Mouse (Mus musculus) neural tube, embryonic 15.5 days (tissue): ENCODE results near the gene Tktl1. TPM values are rescaled to one million over a fixed set of nuclear protein-coding genes. Genes with fewer than 3 reads are reported as not detected.
A peak's percentile ranks its signal among the peaks of the same experiment; 100 is the strongest.
"Not testable (repeated sequence)": the region's sequence is repeated elsewhere in the genome, so short reads cannot be mapped to it uniquely, and the experiment has no call there.

Experiments used
- ATAC-seq: fragments of 200-750 bp; cut with Nextera tagmentation; 2 replicates; pipeline ENCODE4 v1.8.0; 2017; ENCODE audit warnings: mild to moderate bottlenecking, moderate TSS enrichment, moderate library complexity; ENCODE audit not compliant: low FRiP score
- H3K27ac ChIP-seq: fragments of 300-500 bp; sonication (generic); replicated peaks from 2 replicates; pipeline ENCODE4 v1.5.1; 2015; ENCODE audit warnings: mild to moderate bottlenecking, inconsistent platforms
- H3K27me3 ChIP-seq: fragments of 300-500 bp; sonication (generic); replicated peaks from 2 replicates; pipeline ENCODE4 v1.6.1; 2015; ENCODE audit warnings: inconsistent platforms
- H3K36me3 ChIP-seq: fragments of 300-500 bp; sonication (generic); 2 replicates; pipeline ENCODE4 v1.6.1; 2015; ENCODE audit warnings: inconsistent platforms
- H3K4me1 ChIP-seq: fragments of 300-500 bp; sonication (generic); 2 replicates; pipeline ENCODE4 v1.6.1; 2015; ENCODE audit warnings: inconsistent platforms
- H3K4me2 ChIP-seq: fragments of 300-500 bp; sonication (generic); 2 replicates; pipeline ENCODE4 v1.6.1; 2015; ENCODE audit warnings: inconsistent platforms, mild to moderate bottlenecking, moderate library complexity
- H3K4me3 ChIP-seq: fragments of 300-500 bp; sonication (generic); replicated peaks from 2 replicates; pipeline ENCODE4 v1.5.1; 2015; ENCODE audit warnings: mild to moderate bottlenecking, inconsistent platforms
- H3K9ac ChIP-seq: fragments of 300-500 bp; sonication (generic); replicated peaks from 2 replicates; pipeline ENCODE4 v1.6.1; 2015; ENCODE audit warnings: mild to moderate bottlenecking, inconsistent platforms
- H3K9me3 ChIP-seq: fragments of 300-500 bp; sonication (generic); replicated peaks from 2 replicates; pipeline ENCODE4 v1.6.1; 2016; ENCODE audit warnings: inconsistent platforms
- WGBS: fragments of 180-500 bp; shearing (Covaris S2); methylation state at CpG from one replicate; pipeline ENCODE4 v1.1.7; 2015; ENCODE audit warnings: mixed read lengths; 5-methylcytosine and 5-hydroxymethylcytosine counted together
- polyA plus RNA-seq: library from polyadenylated mRNA; unstranded; fragments of >200 nt; fragmentation: Nextera tagmentation; extraction: Ambion mirVana; gene quantifications from 2 replicates; pipeline ENCODE4 v1.2.1, GENCODE M21; 2015

Gene Tktl1
- 0.08 and 0.09 TPM in 2 replicates for polyA plus RNA-seq

DNA sequence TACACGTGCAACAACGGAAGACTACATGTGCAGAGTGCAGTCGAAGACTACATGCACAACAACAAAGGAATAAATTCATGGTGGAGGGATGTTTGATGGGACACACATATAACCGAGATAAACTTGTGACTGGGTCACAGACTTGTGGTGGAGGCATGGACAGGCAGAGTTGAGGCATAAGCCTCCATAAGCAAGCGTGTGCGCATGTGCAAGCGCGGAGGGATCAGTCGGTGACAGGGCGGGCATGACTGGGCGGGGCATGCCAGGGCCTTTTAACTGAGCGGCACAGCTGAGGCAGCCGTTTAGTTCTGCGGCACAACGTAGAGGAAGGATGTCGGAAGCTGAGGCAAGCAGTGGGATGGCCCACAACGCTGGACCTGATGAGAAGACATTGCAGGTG, at the start of gene Tktl1:
Gene Tktl1, plus strand, starts transcription at position 301 of the 400 bp plus-strand sequence.
- no peak within 1 kb of the TSS for H3K4me2 ChIP-seq

DNA sequence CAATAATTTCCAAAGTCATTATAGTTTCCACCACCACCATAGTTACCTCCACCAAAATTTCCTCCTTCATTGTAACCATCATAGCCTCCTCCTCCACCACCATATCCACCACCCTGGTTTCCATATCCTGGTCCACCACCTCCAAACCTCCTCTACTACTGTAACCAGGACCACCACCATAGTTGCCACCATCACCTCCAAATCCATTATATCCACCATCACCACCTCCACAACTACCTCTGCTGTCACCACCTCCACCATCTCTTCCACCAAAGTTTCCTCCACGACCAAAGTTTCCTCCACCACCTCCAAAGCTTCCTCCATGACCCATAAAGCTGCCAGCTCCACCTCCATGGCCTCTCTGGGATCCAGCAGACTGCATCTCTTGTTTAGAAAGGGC, 41.8 kb upstream of the Tktl1 start, which contains the start of gene Mecp2:
Gene Mecp2, minus strand, starts transcription at position 101 of the 400 bp plus-strand sequence.
- 31% methylated on average over 1 of the region's 1 CpGs for WGBS
- not testable (repeated sequence) for H3K9ac ChIP-seq, H3K4me2 ChIP-seq, H3K36me3 ChIP-seq, H3K27ac ChIP-seq, ATAC-seq, H3K4me3 ChIP-seq, H3K9me3 ChIP-seq, H3K27me3 ChIP-seq, H3K4me1 ChIP-seq

More for the DNA sequence above, at the start of gene Tktl1:
- Histone ChIP-seq H3K27ac (no peak within 1 kb of the TSS), H3K36me3 (no peaks in the 10 kb centered on the region), H3K27me3 (no peaks in the 10 kb centered on the region), H3K4me1 (no peaks in the 10 kb centered on the region), H3K4me3 (no peak within 1 kb of the TSS), H3K9ac (no peak within 1 kb of the TSS), H3K9me3 (no peaks in the 10 kb centered on the region)
- WGBS: 90% methylated on average over 17 of the region's 17 CpGs
- no peak for ATAC-seq

DNA sequence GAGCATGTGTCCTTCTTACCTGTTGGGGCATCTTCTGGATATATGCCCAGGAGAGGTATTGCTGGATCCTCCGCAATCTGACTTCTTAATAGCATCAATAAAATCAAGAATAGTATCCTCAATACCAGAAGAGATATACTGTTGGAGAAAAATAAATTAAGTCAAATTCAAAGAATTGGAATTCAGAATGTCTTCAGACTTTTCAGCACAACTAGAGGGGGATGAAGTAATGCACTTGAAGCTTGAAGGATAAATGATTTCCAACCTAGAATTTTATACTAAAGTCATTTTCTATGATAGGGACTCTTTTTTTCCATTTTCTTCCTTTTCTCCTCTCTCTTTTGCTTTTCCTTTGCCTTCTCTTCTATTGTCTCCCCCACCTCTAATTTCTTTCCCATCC, 9.3 kb upstream of the Tktl1 start, which contains the start of gene Tex28:
Gene Tex28, minus strand, starts transcription at position 101 of the 400 bp plus-strand sequence.
- H3K4me1 ChIP-seq: no peaks in the 10 kb centered on the region
- no peak within 1 kb of the TSS for H3K4me2 ChIP-seq
- H3K4me3 ChIP-seq: no peak within 1 kb of the TSS
- no peak for ATAC-seq
- WGBS: 97% methylated on average over 1 of the region's 1 CpGs
- H3K36me3 ChIP-seq: no peaks in the 10 kb centered on the region
- no peak within 1 kb of the TSS for H3K9ac ChIP-seq
- no peaks in the 10 kb centered on the region for H3K9me3 ChIP-seq
- no peaks in the 10 kb centered on the region for H3K27me3 ChIP-seq
- no peak within 1 kb of the TSS for H3K27ac ChIP-seq

DNA sequence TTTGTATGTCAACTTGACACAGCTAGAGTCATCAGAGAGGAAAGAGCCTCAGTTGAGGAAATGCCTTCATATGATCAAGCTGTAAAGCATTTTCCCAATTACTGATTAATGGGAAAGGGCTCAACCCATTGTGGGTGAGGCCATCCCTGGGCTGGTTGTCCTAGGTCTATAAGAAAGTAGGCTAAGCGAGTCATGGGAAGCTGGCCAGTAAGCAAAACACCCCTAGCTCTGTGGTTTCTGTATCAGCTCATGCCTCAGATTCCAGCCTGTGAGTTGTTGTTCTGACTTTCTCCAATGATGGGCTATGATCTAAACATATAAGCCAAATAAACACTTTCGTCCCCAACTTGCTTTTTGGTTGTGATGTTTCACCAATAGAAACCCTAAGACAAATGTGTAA, 26.5 kb downstream of the Tktl1 start:
- Histone ChIP-seq H3K36me3 (no peaks in the 10 kb centered on the region), H3K4me1 (no peaks in the 10 kb centered on the region), H3K9me3 (no peaks in the 10 kb centered on the region), H3K9ac (no peak overlapping the region), H3K27me3 (no peaks in the 10 kb centered on the region), H3K27ac (no peak overlapping the region), H3K4me3 (no peak overlapping the region), H3K4me2 (no peak overlapping the region)
- WGBS: 91% methylated on average over 2 of the region's 2 CpGs
- ATAC-seq: no peak

DNA sequence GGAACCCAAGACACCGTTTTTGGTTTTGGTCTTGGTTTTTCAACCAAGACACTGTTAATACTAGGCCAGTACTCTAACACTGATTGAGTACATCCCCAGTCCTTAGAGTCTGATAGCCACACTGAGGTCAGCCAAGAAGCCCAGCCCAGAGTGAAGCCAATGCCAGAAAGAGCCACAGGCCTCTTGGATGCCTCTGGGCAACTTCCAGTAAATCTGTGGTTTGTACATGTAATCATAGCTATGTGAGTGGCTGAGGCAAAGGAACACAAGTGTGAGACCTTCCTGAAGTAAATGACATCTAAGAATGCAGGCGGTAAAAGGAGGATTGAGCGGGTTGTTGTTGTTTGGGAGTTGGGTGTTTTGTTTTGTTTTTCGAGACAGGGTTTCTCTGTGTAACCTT, 41.4 kb downstream of the Tktl1 start:
- Histone ChIP-seq H3K4me1 (no peaks in the 10 kb centered on the region), H3K4me3 (no peak overlapping the region), H3K27me3 (no peaks in the 10 kb centered on the region), H3K9me3 (no peaks in the 10 kb centered on the region), H3K27ac (no peak overlapping the region), H3K9ac (no peak overlapping the region), H3K36me3 (peaks cover 10% of the 10 kb centered on the region; the same call in 1 of the 2 replicates), H3K4me2 (no peak overlapping the region)
- ATAC-seq: no peak
- 92% methylated on average over 4 of the region's 4 CpGs for WGBS

DNA sequence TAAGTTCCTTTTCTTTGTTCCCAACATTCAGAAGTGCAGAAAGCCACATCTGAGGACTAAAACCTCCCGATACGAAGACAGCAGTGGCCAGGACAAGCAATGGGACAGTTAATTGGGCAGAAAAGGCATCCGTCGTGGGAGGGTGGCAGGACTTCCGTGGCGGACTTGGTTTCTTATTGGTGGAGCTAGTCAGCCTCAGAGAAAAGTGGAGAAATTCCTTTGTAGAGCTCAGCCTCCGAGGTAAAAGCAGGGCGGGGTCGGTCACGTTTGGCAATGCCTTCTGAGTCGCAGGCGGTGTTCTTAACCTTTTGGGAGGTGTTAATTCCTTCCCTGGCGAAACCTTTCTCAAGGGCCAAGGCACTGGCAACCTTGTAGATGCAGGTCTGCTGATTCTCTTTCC, 42.4 kb downstream of the Tktl1 start:
- Histone ChIP-seq H3K4me3 (no peak overlapping the region), H3K9ac (no peak overlapping the region), H3K36me3 (peaks cover 15% of the 10 kb centered on the region; the same call in 1 of the 2 replicates), H3K4me1 (no peaks in the 10 kb centered on the region), H3K27me3 (no peaks in the 10 kb centered on the region), H3K4me2 (no peak overlapping the region), H3K27ac (no peak overlapping the region), H3K9me3 (no peaks in the 10 kb centered on the region)
- ATAC-seq: no peak
- WGBS: 70% methylated on average over 13 of the region's 13 CpGs

DNA sequence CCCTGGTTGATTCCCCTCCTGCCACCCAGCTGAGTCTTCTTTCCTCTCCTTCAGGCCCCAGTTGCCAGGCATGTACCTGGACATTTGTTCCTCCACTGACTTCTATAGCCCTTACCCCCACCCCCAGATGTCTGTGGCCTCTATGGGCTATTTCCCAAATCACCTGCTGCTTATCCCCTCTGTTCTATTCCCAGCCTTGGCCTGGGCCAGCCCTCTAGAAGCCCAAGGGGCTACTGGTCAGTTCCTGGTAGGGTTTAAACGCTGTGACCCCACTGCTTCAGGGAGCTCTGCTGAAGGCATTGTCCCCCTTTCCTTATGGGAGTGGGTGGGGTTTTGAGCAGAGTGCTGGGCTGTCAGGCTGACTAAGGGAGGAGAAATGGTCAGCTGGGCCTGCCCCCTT, 43.0 kb downstream of the Tktl1 start:
- not testable (repeated sequence) for H3K4me3 ChIP-seq, H3K9me3 ChIP-seq, H3K9ac ChIP-seq, ATAC-seq, H3K4me2 ChIP-seq, H3K27ac ChIP-seq, H3K4me1 ChIP-seq, H3K27me3 ChIP-seq
- H3K36me3 ChIP-seq: peaks cover 21% of the 10 kb centered on the region; the same call in 1 of the 2 replicates
- WGBS: 64% methylated on average over 1 of the region's 1 CpGs

DNA sequence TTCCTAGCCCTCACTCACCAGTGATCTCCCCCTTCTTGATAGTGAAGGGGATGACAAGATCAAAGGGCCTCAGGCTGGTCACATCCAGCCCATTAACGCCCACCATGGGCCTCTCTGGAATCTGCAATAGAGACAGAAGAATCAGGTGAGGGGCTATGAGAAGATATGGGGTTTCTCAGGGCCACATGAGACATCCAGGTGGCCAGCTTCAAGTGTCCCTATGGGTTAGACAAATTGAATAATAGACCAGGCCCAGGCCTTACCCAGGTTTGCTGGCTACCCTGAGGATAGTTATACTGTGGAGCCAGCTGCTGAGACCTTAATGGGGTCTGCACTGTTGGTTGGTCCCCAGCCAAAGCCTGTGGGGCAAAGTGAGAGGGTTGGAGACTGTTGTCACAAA, 53.0 kb downstream of the Tktl1 start:
- Histone ChIP-seq H3K4me2 (no peak overlapping the region), H3K4me1 (no peaks in the 10 kb centered on the region), H3K9ac (no peak overlapping the region), H3K36me3 (peaks cover 86% of the 10 kb centered on the region), H3K9me3 (no peaks in the 10 kb centered on the region), H3K4me3 (no peak overlapping the region), H3K27me3 (no peaks in the 10 kb centered on the region), H3K27ac (no peak overlapping the region)
- ATAC-seq: no peak
- 74% methylated on average over 1 of the region's 1 CpGs for WGBS

DNA sequence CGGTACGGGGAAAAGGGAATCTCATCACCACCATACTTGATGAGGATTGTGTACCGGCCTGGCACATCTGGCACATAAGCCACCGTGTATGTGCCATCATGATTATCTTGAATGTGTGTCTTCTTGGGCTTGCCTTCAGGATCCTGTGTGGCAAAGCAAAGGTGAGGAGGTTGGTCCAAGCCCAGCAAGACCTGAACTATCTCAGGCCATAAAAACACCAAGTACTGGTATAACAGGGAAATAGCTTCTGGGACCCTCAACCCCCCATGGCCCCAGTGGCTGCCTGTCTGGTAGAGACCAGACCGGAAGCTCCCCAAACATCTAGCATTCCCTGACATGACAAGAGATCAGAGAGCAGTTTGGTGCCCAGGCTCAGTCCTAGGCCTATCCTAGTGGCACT, 56.1 kb downstream of the Tktl1 start:
- H3K9me3 ChIP-seq: no peaks in the 10 kb centered on the region
- H3K4me3 ChIP-seq: no peak overlapping the region
- ATAC-seq: no peak
- no peak overlapping the region for H3K4me2 ChIP-seq
- WGBS: 94% methylated on average over 5 of the region's 5 CpGs
- H3K36me3 ChIP-seq: peaks cover 80% of the 10 kb centered on the region
- no peak overlapping the region for H3K27ac ChIP-seq
- H3K9ac ChIP-seq: no peak overlapping the region
- no peaks in the 10 kb centered on the region for H3K4me1 ChIP-seq
- H3K27me3 ChIP-seq: no peaks in the 10 kb centered on the region

DNA sequence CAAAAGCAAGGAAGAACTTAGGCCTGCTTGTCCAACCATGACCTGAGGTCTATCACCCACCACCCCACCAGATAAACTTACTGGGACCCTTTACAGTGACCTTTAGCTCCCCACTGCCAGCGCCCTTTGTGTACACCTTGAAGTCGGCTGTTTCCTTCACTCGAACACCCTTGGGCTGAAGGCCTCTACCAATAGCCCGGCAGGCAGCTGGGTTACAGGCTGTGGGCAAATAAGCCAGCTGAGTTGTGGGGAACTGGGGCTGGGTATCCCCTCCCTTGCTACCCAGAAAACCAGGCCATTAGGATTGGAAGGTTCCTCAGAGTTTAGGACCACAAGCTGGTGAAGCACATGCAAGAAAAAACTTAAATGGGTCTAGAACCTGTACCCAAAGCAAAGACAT, 63.3 kb downstream of the Tktl1 start:
- H3K36me3 ChIP-seq: peaks cover 59% of the 10 kb centered on the region
- 91% methylated on average over 4 of the region's 4 CpGs for WGBS
- H3K27ac ChIP-seq: no peak overlapping the region
- H3K4me3 ChIP-seq: no peak overlapping the region
- no peak for ATAC-seq
- no peaks in the 10 kb centered on the region for H3K9me3 ChIP-seq
- H3K27me3 ChIP-seq: no peaks in the 10 kb centered on the region
- H3K9ac ChIP-seq: no peak overlapping the region
- H3K4me2 ChIP-seq: no peak overlapping the region
- H3K4me1 ChIP-seq: peaks cover 11% of the 10 kb centered on the region

DNA sequence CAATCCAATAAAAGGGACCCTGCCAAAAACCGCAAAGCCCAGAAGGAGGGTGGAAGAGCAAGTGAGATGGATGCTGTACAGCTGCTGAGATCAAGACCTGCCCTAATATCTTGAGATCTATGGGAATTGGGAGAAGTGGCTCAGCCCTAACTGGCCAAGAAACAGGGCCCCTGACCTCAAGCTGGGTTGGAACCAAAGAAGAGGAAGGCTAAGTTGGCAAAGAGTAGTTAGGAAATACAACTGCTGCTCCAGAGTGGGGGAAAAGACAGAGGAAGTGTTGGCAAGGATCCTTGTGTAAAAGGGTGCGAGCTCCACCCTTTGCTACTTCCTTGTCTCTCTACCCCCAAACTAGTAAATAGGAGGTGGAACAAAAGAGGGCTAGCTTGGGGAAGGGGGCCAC, 66.3 kb downstream of the Tktl1 start:
- WGBS: 86% methylated on average over 2 of the region's 2 CpGs
- Histone ChIP-seq H3K4me2 (peak overlapping the region; percentile 60), H3K4me3 (peak overlapping the region; percentile 54), H3K4me1 (peaks cover 11% of the 10 kb centered on the region), H3K9ac (no peak overlapping the region; the same call in 1 of the 2 replicates), H3K9me3 (no peaks in the 10 kb centered on the region), H3K27me3 (no peaks in the 10 kb centered on the region), H3K36me3 (peaks cover 38% of the 10 kb centered on the region), H3K27ac (no peak overlapping the region)
- no peak for ATAC-seq

DNA sequence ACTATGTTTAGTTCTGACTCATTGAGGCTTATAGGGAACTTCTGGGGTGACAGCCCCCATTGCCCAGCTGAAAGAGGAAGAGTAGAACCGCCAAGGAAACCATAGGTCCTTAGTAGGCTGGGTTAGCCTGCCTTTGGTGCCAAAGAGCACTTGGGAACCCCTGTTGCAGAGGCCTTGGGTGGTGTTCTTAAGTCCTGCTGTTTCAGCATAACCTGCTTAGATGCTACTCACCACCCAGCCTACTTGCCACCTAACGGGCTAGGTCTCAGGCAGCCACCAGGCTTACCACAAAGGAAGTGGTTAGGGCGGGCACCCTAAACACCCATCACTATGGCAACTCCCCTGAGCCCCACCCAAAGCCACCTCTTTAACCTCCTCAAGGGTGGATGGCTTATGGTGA, 66.7 kb downstream of the Tktl1 start:
- Histone ChIP-seq H3K9ac (no peak overlapping the region; the same call in 1 of the 2 replicates), H3K4me2 (peak overlapping the region; percentile 60), H3K27ac (no peak overlapping the region), H3K4me1 (peaks cover 11% of the 10 kb centered on the region), H3K9me3 (no peaks in the 10 kb centered on the region), H3K27me3 (no peaks in the 10 kb centered on the region), H3K36me3 (peaks cover 38% of the 10 kb centered on the region), H3K4me3 (peak overlapping the region; percentile 54)
- no peak for ATAC-seq
- WGBS: 71% methylated on average over 3 of the region's 3 CpGs
